Mouse (Mus musculus) layer of hippocampus, postnatal 10 days (tissue): ENCODE data around the gene Rnase4. TPM values are rescaled to one million over a fixed set of nuclear protein-coding genes. Genes with fewer than 3 reads are reported as not detected.

Experiments
- DNase-seq, 2 experiments: peaks; one replicate each; pipeline ENCODE4 v3.0.0; 2021; ENCODE audit warnings: low spot score in 2 of 2
- total RNA-seq, 2 experiments: library from RNA; stranded (reverse); gene quantifications; 2 replicates each; pipeline ENCODE4 v1.2.3; 2021

The Rnase4 gene
- total RNA-seq, 2 experiments from 2014 or later = 16.2 to 17.8 TPM

DNA sequence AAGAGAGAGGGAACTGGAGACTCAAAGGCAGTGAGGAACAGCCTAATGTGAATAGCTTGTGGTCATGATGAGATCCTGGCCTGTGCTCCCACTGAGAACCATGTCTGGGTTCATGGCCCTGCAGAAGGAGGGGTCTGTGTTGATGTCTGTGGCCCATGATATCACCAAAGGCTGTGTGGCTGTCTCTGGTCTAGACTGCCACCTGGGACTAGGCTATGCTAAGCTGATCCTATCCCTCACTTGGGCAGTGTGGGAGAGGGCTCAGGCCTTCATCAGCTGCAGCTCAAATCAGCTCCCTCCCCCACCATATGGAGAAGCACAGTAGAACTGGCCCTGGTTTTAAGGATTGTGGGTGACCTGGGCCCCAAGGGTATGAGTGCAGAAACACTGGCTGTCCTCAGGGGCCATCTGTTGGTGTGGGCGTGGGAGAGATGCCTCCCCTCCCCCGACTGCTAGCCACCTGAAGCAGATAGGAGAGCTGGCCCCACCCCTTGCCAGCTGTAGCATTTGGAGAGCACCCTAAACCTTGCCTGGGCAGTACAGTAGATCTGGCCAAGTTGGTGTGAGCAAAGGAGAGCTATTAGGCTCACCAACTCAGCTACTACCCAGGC lies 36.9 kb downstream of the Rnase4 start:
- DNase-seq = no peak

DNA sequence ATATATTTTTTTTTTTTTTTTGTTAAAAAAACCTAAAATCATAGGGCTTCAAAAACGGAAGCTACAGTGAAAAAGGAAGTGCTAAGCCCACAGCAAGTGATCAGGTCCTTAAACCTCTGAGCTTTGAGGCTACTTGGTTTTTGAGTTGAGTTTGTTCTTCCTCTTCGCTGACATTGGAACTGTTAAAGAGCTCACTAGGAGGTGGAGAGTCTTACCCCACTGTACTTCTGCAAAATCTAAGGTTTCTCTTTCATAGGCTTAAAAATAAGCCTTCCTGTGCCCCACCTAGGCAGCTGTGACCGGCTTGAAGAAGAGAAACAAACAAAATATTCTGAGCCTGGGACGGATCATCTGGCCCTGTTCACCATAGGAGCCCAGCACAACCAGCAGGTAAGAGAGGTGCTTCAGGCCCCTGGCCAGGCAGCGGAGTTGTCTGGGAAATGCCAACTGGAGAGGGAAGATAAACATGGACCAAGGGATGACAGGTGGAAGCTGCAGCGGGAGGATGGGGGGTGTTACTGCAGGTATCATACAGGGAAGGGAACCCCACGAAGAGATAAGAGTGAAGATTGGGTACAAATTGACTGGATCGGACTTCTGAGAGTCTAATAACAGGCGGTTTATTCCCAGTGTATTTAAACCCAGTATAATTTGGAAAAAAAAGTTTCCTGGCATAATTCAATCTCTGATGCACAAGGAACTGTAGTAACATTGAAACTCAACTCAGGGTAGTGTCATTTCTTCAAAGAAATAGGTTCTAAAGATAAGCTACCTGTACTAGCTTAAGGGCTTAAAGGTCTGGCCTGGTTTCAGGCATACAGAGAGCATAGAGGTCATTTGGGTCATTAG lies 38.1 kb downstream of the Rnase4 start:
- DNase-seq = no peak

DNA sequence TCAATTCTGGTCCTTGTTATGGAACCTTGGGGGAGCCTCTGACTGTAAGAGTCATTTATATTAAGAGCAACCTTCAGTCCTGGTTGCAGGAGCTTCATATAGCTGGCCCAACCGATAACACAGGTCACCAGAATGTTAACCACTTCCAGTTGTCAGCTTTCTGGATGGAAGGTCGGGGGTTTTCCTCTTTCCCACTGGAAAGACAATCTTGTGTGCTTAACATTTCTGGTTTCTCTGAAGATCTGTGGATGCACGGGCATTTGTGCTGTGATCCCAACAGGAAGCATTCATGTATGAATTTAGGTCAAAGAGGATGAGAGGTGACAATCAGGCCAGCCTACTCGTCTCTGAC lies 38.7 kb downstream of the Rnase4 start:
- DNase-seq = no peak

DNA sequence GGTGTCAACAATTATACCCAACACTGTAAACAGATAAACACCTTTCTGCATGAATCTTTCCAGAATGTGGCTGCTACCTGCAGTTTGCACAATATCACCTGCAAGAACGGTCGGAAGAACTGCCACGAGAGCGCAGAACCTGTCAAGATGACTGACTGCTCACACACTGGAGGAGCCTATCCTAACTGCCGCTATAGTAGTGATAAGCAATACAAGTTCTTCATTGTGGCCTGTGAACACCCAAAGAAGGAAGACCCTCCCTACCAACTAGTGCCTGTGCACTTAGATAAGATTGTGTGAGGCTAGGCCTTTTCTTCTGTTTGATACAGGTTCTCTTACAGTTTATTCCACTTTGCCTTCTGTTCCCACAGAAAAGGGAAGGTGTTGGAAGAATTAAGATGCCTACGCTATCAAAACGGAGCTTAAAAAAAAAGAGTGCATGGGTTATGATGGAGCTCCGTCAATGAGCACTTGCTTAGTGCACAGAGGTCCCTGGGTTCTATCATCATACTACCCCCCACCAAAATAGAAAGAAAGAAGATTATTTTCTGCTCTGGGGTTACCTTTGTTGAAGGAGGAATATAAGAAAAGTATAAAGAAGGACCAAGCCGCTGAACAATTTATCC lies 39.6 kb downstream of the Rnase4 start:
- DNase-seq = no peak

DNA sequence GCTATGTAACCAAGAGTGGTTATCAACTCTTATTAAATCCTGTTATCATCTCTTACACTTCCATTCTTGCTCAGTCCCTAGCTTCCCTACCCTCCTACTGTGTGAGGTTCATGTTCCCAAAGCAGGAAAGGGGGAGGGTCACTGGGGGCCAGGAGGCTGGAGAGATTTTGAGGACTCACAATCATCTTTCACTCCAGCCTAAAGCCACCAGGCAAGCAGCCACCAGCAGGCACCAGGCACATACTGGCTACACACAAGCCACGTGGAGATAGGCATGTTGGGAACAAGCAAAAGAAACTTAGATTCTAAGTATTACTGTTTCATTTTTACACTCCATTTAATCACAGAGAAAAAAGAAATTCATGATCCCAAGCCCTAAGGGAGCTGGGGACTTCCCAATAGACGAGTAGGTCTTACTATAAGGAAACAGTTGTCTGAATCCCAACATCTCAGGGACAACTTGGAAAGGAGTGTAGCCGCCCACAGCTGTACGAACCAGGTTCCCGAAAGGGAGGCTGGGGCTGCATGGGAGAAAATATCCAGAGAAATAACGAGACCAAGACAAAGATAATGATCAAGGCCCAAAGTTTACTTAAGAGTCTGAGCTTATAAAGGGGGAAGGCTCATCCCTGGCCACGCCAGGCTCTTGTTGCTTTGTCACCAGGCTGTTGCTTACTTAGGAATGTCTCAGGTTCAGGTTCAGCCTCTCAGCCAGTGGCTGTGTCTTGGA lies 40.4 kb downstream of the Rnase4 start:
- DNase-seq = no peak

DNA sequence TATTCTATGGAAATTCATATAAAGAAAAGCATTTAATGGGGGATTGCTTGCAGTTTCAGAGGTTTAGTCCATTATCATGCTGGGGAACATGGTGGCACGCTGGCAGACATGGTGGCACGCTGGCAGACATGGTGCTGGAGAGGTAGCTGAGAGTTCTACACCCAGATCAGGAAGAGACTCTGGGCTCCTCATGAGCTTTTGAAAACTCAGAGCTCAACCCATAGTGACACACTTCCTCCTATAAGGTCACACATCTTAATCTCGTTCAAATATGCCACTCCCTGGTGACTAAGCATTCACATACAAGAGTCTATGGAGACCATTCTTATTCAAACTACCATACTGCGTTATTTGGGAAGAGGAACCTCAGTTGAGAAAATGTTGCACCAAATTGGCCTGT lies 41.5 kb downstream of the Rnase4 start:
- DNase-seq = no peak

DNA sequence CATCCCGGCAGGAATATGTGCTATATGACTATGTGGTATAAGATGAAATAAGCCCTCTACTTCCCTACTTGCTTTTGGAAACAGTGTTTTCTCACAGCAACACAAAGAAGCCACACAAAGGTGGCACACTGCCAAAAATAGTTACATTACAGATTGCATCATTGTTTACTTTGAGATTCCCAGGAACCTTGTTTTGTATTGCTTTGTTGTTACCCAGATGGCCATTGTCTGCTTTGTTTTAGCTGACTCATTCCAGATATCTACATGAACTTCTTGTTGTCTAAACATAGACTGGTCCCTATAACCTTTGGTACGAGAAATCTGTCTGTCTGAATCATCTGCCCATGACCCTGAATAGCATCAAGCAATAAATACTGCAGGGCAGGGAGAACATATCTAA lies 49.5 kb downstream of the Rnase4 start:
- DNase-seq = no peak

DNA sequence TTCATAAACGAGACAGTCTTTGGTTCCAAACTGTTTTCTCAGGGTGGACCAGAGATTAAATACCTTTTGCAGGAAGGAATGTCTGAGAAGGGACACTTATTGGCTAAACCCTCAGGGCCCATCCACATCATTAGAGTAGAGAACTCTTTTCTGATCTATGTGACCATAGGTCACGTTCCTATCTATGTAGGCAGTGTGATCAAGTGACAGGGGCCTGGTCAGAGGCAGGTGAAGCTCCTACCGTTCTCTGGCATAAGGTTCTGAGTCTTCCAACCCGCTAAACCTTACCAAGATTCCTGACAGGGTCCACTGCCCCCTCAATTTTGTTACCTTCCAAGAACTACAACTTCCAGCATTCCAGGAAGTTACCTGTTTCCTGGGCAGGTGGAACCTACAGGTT lies 51.2 kb downstream of the Rnase4 start:
- no peak for DNase-seq

DNA sequence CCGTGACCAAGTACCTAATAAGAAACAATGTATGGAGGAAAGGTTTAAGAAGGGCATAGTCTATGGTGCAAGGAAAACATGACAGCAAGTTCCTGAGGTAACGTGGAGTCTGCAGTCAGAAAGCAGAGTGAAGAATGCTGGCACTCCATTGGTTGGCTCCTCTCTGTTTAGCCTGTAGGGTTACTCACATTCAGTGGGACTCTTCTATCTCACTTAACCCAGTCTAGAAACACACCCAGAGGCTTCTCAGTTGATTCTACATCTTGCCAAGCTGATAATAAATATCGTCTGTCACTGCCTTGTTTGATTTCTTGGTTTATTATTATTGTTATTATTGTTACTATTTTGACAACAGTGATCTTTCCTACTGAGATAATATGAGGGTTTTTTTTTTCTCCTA lies 51.7 kb downstream of the Rnase4 start:
- DNase-seq = no peak

DNA sequence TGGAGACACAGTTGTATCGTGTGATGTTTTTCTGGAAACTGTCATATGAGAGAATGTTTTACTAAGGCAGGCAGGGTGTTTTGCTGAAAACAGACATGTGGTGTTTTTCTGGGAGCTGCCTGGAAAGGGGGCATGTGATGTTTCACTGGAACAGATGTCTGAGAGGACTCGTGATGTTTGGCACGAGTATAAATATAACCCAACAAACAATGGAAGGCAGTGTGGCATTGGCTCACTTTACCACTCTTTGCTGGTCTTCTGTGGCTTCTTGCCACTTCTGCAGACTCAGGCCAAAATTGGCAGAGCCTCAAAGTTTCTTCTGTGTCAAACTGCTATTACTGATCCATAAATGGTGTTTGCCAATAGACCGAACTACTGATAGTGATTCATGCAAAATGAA lies 52.4 kb downstream of the Rnase4 start:
- peak; percentile 32 to 36 for DNase-seq

DNA sequence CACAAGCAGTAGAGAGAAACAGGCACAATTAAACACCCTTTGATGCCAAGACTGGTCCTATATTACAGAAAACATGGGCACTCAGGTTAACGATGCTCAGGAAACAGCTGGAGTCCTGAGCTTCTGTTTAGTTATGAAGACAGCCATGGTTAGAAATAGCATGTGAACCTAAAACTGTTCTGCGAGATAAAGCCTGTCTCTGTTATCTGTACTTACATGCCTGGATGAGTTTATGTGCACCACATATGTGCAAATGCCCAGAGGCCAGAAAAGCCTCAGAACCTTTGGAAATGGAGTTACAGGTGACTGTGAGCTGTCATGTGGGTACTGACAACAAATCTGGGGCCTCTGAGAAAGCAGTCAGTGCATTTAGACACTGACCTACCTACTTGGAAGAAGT lies 53.1 kb downstream of the Rnase4 start:
- DNase-seq = no peak

DNA sequence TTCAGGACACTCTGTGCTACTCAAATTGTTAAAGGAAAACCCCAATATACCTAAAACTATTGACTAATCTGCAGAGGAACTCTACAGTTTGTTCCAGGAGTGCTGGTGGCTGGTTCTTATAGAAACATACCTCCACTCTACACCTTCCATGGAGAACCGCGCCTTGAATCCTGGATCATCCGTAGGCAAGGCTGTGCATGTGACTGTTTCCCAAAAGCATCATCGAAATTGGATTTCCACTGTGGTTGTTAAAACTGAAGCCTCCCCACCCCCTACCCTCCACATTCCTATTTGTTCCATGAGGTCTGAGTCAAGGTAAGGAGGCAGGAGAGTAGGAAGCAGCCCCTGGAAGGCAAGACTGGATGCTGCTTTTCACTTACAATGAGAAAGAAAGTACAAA lies 53.6 kb downstream of the Rnase4 start:
- no peak for DNase-seq

DNA sequence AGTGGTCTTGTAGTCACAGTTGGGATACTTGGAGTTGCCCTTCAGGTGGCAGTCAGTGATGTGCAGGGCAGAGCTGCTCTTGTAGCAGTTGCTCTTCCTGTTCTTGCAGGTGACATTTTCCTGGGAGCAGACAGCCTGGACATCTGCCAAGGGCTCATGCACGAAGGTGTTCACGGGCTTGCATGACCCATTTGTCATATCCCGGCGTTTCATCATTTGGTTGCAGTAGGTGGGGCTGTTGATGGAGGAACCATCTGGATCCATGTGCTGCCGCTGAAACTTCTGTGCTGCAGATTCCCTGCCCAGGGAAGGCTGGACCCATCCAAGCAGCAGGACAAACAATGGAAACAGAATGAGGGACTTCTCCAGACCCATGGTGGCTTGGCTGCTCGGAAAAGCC lies 54.6 kb downstream of the Rnase4 start:
- DNase-seq = peak in 1 of 2 experiments; percentile 22

DNA sequence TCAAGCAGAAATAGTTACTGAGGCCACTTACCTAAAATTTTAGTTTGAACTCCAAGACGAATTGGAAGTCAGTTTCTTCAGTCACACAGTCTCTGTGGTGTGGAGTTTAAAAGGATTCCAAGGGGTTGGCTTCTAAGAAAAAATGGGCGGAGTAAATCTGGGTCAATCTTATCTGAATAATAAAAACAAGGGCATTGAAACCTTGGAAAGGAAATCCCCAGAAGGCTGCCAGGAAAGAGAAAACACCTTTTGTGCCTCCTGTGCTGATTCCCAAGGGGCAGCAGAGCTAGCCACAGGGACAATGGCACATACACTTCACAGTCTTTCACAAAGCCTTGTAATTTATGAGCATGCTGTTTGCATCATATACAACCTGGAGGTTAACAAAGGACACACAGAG lies 55.8 kb downstream of the Rnase4 start, which contains the start of gene Rnase1:
Gene Rnase1, minus strand, starts transcription at position 101 of the 400 bp plus-strand sequence.
- no peak for DNase-seq

DNA sequence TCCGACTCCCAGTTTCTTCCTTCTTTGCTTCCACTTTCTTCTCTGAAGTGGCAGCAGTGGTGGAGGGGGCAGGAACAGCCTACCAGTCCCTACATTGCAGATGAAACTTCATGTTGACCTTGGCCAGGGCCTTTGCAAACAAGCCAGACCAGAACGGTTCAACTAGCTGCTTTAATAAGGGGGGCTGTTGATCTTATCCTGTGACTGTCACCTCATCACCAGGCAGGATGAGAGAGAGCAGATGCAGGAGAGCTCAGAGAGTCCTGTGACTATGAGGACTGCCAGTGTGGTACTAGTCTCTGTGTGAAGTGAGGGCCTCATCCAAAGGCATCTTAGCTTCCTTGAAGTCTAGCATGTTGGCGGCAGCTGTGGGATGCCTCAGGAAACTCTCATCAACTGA lies 57.1 kb downstream of the Rnase4 start:
- no peak for DNase-seq

DNA sequence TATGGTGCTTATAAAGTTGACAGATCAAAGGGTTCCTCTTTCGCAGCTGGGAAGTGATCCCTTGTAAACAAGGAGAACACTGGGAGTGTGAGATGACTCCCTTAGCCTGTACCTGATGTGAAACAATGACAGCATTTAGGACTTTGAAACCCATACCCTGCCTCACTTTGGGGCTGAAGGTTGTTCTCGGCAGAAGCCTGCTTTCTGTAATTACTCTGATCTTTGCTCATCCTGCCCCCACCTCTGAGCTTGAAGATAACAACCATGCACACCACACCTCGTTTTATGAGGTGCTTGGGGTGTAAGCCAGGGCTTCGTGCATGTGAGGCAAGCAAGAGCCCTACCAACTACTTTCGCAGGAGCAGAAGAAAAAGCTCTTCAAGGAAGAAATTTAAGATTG lies 58.3 kb downstream of the Rnase4 start:
- no peak for DNase-seq

DNA sequence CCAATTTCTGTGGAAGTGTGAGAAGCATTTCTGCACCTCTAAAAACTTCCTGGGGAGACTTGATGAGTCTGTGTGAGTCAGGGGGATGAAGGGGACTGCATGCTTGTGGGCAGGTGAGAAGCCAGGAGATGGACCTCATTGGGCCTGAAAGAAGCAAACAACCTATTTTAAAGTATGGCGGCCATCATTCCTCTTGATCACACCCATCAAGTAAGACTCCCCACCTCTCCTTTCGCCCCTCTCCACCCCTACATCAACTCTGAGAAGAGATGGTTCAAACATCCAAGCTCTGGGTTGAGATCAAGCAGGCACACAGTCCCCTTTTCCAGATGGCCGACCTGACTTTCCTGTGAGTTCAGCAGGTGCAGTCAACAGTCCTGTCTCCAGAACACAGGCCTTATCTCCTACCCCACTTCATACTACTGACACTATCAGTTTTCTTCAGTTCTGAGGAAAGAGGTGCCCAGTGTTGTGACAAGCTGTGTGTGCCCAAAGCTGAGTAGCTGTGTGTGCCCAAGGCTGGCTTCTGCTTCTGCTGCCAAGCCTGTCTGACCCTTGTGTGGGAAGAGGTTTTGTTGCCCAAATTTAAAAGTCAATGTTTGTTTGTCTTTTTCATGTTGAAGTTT lies 59.4 kb downstream of the Rnase4 start:
- no peak for DNase-seq

DNA sequence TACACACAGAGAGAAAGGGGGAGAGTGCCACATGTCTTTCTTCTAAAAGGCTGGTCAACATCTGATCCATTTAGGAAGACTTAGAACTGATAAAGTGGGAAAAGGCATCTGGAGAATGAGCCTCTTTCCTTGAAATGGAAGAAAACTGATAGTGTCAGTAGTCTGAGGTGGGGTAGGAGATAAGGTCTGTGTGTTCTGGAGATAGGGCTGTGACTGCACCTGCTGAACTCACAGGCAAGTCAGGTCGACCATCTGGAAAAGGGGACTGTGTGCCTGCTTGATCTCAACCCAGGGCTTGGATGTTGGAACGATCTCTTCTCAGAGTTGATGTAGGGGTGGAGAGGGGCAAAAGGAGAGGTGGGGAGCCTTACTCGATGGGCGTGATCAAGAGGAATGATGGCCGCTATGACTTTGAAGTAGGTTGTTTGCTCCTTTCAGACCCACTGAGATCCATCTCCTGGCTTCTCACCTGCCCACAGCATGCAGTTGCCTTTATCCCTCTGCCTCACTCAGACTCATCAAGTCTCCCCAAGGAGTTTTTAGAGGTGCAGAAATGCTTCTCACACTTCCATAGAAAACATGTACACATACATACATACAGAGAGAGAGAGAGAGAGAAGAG lies 61.5 kb downstream of the Rnase4 start:
- DNase-seq = no peak
